Mouse (Mus musculus): ENCODE measurements at regions not wholly inside any gene's neighbourhood (a gene's known extent, or its start where the extent isn't known, plus 50 kb on each side); places are given as distances from the start of the nearest gene placed in this dataset.
A peak's percentile ranks its signal among the peaks of the same experiment; 100 is the strongest.

DNA sequence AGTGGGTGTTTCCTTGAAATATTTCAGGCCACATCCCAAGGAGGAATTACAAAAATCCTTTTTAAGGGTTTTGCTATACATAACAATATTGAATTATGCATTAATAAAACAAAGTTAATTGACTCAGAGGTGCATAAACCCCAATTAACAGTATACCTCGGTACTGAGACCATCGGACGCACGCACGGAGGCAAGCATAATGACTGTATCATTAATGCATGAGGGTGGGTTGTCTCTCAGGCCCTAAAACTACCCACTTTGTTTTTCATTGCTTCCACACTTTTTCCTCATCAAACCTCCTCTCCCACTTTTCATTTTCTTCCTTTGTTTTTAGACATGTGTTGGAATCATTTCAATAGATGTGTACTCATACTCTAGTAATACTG is 339.6 kb downstream of the Btg1 start:
- DNase-seq (ENCODE audit: low spot score) (no peak), ATAC-seq (ENCODE audit: insufficient read depth, low FRiP score, low TSS enrichment) (no peak)
- H3K9ac ChIP-seq (ENCODE audit: low read length) = no peak overlapping the region
- no peaks in the 10 kb centered on the region for H3K27me3 ChIP-seq (ENCODE audit: control insufficient read depth, insufficient read depth, low read length)
- 0 out of 2 replicates have a peak, but pooled peaks cover 3% of the 10 kb centered on the region for H3K4me1 ChIP-seq (ENCODE audit: control insufficient read depth, insufficient read depth, low read length)
- H3K27ac ChIP-seq (ENCODE audit: low read depth, low read length) = no peak overlapping the region; the same call in 1 of the 2 replicates
- no peak overlapping the region for H3K4me3 ChIP-seq (ENCODE audit: low read depth, low read length)
- WGBS = 59% methylated on average over 5 of the region's 5 CpGs
- H3K36me3 ChIP-seq (ENCODE audit: control insufficient read depth, insufficient read depth, low read length) = no peaks in the 10 kb centered on the region
- H3K9me3 ChIP-seq (ENCODE audit: control insufficient read depth, low read length) = no peaks in the 10 kb centered on the region
- no peak overlapping the region for H3K4me2 ChIP-seq (ENCODE audit: low read depth)

DNA sequence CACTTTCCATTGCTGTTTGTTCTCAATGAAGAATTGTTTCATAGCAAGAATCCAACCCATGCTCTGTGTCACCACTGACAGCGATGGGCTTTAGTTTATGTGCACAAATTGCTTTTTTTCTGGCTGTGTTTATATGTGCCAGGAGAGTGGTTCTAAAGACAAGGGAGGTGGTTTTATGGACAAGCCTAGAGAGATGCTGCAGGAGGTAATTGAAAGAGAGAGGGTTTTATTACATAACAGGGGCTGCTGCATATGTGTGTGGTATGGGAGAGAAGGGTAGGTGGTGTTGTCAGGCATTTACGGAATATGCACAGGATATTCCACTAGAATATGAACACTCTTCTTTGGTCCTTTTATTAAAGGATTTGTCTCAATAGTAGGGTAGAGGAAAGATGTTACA is 340.2 kb downstream of the Btg1 start:
- no peaks in the 10 kb centered on the region for H3K36me3 ChIP-seq (ENCODE audit: control insufficient read depth, insufficient read depth, low read length)
- no peak overlapping the region for H3K4me3 ChIP-seq (ENCODE audit: low read depth, low read length)
- H3K4me1 ChIP-seq (ENCODE audit: control insufficient read depth, insufficient read depth, low read length) = 0 out of 2 replicates have a peak, but pooled peaks cover 3% of the 10 kb centered on the region
- DNase-seq (ENCODE audit: low spot score) = no peak
- no peak overlapping the region for H3K27ac ChIP-seq (ENCODE audit: low read depth, low read length)
- no peaks in the 10 kb centered on the region for H3K27me3 ChIP-seq (ENCODE audit: control insufficient read depth, insufficient read depth, low read length)
- ATAC-seq (ENCODE audit: insufficient read depth, low FRiP score, low TSS enrichment) = no peak
- H3K4me2 ChIP-seq (ENCODE audit: low read depth) = no peak overlapping the region
- WGBS = 76% methylated on average over 2 of the region's 2 CpGs
- no peak overlapping the region for H3K9ac ChIP-seq (ENCODE audit: low read length)
- H3K9me3 ChIP-seq (ENCODE audit: control insufficient read depth, low read length) = no peaks in the 10 kb centered on the region

DNA sequence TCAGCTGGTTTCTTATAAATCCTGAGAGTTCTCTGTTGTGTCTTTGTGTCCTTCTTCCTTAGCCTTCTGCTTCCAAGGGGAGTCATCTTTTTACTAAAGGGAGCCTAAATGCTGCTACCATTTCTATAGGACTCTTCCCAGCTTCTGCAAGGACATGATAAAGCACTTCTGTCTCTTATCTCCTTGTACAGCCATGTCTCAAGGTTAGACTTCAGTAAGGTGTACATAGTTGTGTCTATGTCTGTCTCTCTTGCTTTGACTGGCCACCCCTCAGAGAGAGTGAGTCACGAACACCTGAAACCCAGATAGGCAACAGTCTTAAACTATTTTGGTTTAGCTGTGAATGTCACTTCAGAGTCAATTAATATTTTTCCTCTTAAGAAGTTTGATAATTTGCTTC is 353.0 kb downstream of the Btg1 start:
- Histone ChIP-seq H3K9ac (ENCODE audit: low read length) (no peak overlapping the region), H3K27me3 (ENCODE audit: control insufficient read depth, insufficient read depth, low read length) (no peaks in the 10 kb centered on the region), H3K9me3 (ENCODE audit: control insufficient read depth, low read length) (no peaks in the 10 kb centered on the region), H3K36me3 (ENCODE audit: control insufficient read depth, insufficient read depth, low read length) (no peaks in the 10 kb centered on the region), H3K27ac (ENCODE audit: low read depth, low read length) (no peak overlapping the region), H3K4me2 (ENCODE audit: low read depth) (no peak overlapping the region), H3K4me1 (ENCODE audit: control insufficient read depth, insufficient read depth, low read length) (no peaks in the 10 kb centered on the region), H3K4me3 (ENCODE audit: low read depth, low read length) (no peak overlapping the region)
- no peak for ATAC-seq (ENCODE audit: insufficient read depth, low FRiP score, low TSS enrichment)
- no peak for DNase-seq (ENCODE audit: low spot score)
- WGBS = 90% methylated on average over 1 of the region's 1 CpGs

DNA sequence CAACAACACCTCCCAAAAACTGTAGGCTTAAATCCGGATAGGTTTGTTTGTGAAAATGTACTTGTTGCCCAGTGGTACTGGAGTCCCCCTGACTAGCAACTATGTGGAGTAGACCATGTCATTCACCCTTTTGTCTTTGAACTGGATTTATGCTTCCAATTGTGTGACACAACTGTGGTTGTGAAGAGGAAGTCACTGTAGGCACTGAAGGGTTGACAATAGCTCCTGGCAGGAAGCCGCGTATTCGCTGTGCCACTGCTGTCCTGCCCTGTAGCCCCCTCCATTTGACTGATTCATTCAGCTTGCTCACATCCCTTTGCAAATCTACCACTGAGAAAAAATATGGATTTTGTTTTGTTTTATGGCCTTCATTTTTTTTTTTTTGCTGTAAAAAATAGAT is 353.9 kb downstream of the Btg1 start:
- Histone ChIP-seq H3K27me3 (ENCODE audit: control insufficient read depth, insufficient read depth, low read length) (no peaks in the 10 kb centered on the region), H3K9me3 (ENCODE audit: control insufficient read depth, low read length) (no peaks in the 10 kb centered on the region), H3K4me2 (ENCODE audit: low read depth) (no peak overlapping the region), H3K4me3 (ENCODE audit: low read depth, low read length) (no peak overlapping the region), H3K36me3 (ENCODE audit: control insufficient read depth, insufficient read depth, low read length) (no peaks in the 10 kb centered on the region), H3K27ac (ENCODE audit: low read depth, low read length) (no peak overlapping the region), H3K4me1 (ENCODE audit: control insufficient read depth, insufficient read depth, low read length) (no peaks in the 10 kb centered on the region), H3K9ac (ENCODE audit: low read length) (no peak overlapping the region)
- DNase-seq (ENCODE audit: low spot score) = peak; percentile 29
- peak; percentile 91 for ATAC-seq (ENCODE audit: insufficient read depth, low FRiP score, low TSS enrichment)
- WGBS = 59% methylated on average over 4 of the region's 4 CpGs

DNA sequence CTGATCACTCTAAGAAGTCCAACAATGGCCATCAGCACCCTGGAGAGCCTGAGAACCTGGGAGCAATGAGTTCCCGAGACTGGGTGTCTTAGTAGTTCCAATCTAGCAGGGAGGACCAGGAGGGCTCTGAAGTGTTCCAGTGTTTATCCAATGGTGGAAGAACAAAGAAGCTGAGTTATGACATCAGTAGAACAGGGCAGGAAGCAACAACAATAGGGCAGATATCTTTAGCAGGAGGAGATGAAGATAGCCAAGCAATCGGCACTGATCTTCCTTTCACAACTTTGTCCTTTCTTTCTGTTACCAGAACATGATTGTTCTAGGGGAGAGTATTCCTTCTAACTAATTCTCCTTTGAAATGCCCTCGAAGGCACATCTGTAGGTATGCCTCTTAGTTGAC is 355.0 kb downstream of the Btg1 start:
- 71% methylated on average over 3 of the region's 3 CpGs for WGBS

DNA sequence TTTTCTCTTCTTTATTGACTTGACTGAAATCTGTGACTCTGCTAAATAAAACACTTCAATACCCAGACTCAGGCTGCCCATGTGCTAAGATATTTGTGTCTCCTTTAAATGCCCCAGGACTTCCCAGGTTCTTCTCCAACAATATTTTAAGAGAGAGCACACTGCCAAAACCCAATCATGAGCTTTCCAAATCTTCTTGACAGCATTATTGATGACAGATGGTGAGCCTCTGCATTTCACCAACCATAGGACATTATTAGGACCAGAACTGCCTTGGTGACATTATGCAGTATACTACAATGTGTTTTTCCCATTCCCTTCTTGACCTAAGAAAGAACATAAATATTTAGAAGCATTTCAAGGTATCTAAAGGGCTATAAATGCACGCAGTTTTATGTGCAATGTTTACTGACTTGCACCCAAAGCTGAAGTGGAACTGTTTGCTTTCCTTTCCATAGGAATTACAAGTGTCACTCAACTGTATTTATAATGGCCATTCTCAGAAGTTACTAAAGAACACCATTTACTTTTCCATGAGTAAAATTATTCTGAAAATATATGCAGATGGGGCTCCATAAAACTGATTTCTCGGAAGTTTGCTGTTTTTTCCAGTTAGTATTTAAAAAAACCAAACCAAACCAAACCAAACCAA is 357.6 kb downstream of the Btg1 start:
- Histone ChIP-seq H3K36me3 (ENCODE audit: control insufficient read depth, insufficient read depth, low read length) (no peaks in the 10 kb centered on the region), H3K4me3 (ENCODE audit: low read depth, low read length) (no peak overlapping the region), H3K9me3 (ENCODE audit: control insufficient read depth, low read length) (no peaks in the 10 kb centered on the region), H3K4me1 (ENCODE audit: control insufficient read depth, insufficient read depth, low read length) (no peaks in the 10 kb centered on the region), H3K4me2 (ENCODE audit: low read depth) (no peak overlapping the region), H3K27me3 (ENCODE audit: control insufficient read depth, insufficient read depth, low read length) (no peaks in the 10 kb centered on the region), H3K27ac (ENCODE audit: low read depth, low read length) (no peak overlapping the region), H3K9ac (ENCODE audit: low read length) (no peak overlapping the region)
- no peak for DNase-seq (ENCODE audit: low spot score)
- 81% methylated on average over 2 of the region's 2 CpGs for WGBS
- no peak for ATAC-seq (ENCODE audit: insufficient read depth, low FRiP score, low TSS enrichment)

More for the DNA sequence above, 355.0 kb downstream of the Btg1 start:
- Histone ChIP-seq H3K9ac (ENCODE audit: low read length) (no peak overlapping the region), H3K27me3 (ENCODE audit: control insufficient read depth, insufficient read depth, low read length) (no peaks in the 10 kb centered on the region), H3K4me3 (ENCODE audit: low read depth, low read length) (no peak overlapping the region), H3K36me3 (ENCODE audit: control insufficient read depth, insufficient read depth, low read length) (no peaks in the 10 kb centered on the region), H3K9me3 (ENCODE audit: control insufficient read depth, low read length) (no peaks in the 10 kb centered on the region), H3K4me1 (ENCODE audit: control insufficient read depth, insufficient read depth, low read length) (no peaks in the 10 kb centered on the region), H3K27ac (ENCODE audit: low read depth, low read length) (no peak overlapping the region), H3K4me2 (ENCODE audit: low read depth) (no peak overlapping the region)
- ATAC-seq (ENCODE audit: insufficient read depth, low FRiP score, low TSS enrichment) = no peak
- DNase-seq (ENCODE audit: low spot score) = no peak

DNA sequence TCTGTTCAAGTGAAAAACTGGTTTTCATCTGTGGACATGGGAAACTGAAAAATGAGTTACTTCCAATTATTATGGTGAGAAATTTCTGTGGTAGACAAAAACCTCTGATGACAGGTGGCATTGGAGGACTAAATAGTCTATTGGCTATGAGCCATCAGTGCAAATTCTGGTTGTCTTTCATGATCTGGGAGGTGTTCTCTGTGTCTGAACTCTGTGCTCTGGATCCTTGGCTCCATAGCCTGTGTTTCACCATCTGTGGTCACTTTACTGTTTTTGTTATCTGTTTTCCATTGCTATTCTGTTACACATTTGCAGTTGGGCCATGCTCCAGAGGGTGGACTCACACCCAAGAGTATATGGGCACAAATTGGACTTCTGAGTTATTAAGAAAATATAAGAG is 359.9 kb downstream of the Btg1 start:
- no peak for ATAC-seq (ENCODE audit: insufficient read depth, low FRiP score, low TSS enrichment)

DNA sequence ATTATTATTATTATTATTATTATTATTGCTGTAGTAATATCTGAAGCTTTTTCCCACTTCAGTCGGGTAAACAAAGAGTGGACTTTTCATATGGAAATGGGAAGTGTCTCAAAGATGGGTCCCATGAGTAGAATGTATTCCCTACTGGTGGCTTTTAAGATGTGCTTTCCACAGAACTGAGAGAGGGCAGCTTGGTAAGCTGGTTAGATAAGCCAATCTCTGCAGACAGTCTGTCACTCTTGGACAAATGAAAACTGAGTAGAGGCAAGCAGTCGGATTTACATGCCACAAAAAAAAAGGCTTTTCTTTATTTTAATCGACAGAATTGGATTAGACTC is 363.7 kb downstream of the Btg1 start:
- ATAC-seq (ENCODE audit: insufficient read depth, low FRiP score, low TSS enrichment) = peak; percentile 21; the same call in 1 of the 2 replicates

More for the DNA sequence above, 359.9 kb downstream of the Btg1 start:
- no peaks in the 10 kb centered on the region for H3K36me3 ChIP-seq (ENCODE audit: control insufficient read depth, insufficient read depth, low read length)
- H3K4me3 ChIP-seq (ENCODE audit: low read depth, low read length) = no peak overlapping the region
- DNase-seq (ENCODE audit: low spot score) = no peak
- H3K4me1 ChIP-seq (ENCODE audit: control insufficient read depth, insufficient read depth, low read length) = no peaks in the 10 kb centered on the region
- no peaks in the 10 kb centered on the region for H3K9me3 ChIP-seq (ENCODE audit: control insufficient read depth, low read length)
- H3K27me3 ChIP-seq (ENCODE audit: control insufficient read depth, insufficient read depth, low read length) = no peaks in the 10 kb centered on the region
- H3K27ac ChIP-seq (ENCODE audit: low read depth, low read length) = no peak overlapping the region
- H3K4me2 ChIP-seq (ENCODE audit: low read depth) = no peak overlapping the region
- no peak overlapping the region for H3K9ac ChIP-seq (ENCODE audit: low read length)

DNA sequence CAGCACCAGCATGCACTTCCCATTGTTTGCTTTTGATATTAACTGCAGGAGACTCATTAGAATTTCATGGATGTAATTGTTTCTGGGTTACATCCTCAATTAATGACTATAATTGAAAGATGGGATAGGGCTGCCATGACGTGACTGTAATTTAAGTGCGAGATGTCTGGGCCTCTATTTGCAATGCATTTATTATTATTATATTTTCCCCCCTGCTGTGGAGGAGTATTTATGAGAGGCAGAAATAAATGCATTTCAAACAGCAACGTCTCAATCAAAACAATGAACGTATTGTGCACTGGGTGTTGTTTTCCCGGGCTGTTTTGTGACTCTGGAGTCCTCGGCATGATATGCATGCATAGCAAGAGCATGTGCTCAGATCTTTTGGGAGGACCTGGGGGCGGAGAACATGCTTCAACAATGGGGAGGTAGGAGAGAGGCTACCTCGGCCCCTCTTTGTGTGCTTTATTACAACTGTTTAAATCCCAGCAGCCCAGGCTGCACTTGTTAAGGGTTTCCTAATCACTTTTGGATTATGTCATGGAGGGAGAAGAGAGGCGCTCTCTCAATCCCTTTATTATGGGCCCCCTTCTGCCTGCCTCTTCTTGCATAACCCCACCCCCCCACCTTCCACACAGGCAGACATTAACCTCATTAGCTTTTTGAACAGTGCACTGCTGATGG is 364.2 kb downstream of the Btg1 start:
- WGBS = 57% methylated on average over 9 of the region's 9 CpGs
- Histone ChIP-seq H3K36me3 (ENCODE audit: control insufficient read depth, insufficient read depth, low read length) (no peaks in the 10 kb centered on the region), H3K9ac (ENCODE audit: low read length) (no peak overlapping the region), H3K4me3 (ENCODE audit: low read depth, low read length) (no peak overlapping the region), H3K27ac (ENCODE audit: low read depth, low read length) (0 out of 2 replicates have a peak overlapping the region, but pooled peaks have one; percentile 35), H3K9me3 (ENCODE audit: control insufficient read depth, low read length) (no peaks in the 10 kb centered on the region), H3K4me1 (ENCODE audit: control insufficient read depth, insufficient read depth, low read length) (no peaks in the 10 kb centered on the region), H3K27me3 (ENCODE audit: control insufficient read depth, insufficient read depth, low read length) (no peaks in the 10 kb centered on the region), H3K4me2 (ENCODE audit: low read depth) (no peak overlapping the region)
- DNase-seq (ENCODE audit: low spot score) = peak; percentile 45
- ATAC-seq (ENCODE audit: insufficient read depth, low FRiP score, low TSS enrichment) = peak; percentile 65; the same call in 1 of the 2 replicates

More for the DNA sequence above, 363.7 kb downstream of the Btg1 start:
- H3K9ac ChIP-seq (ENCODE audit: low read length) = no peak overlapping the region
- no peak overlapping the region for H3K27ac ChIP-seq (ENCODE audit: low read depth, low read length)
- 55% methylated on average over 3 of the region's 3 CpGs for WGBS
- no peaks in the 10 kb centered on the region for H3K9me3 ChIP-seq (ENCODE audit: control insufficient read depth, low read length)
- no peaks in the 10 kb centered on the region for H3K27me3 ChIP-seq (ENCODE audit: control insufficient read depth, insufficient read depth, low read length)
- H3K4me2 ChIP-seq (ENCODE audit: low read depth) = no peak overlapping the region
- H3K4me1 ChIP-seq (ENCODE audit: control insufficient read depth, insufficient read depth, low read length) = no peaks in the 10 kb centered on the region
- DNase-seq (ENCODE audit: low spot score) = peak; percentile 13
- no peak overlapping the region for H3K4me3 ChIP-seq (ENCODE audit: low read depth, low read length)
- H3K36me3 ChIP-seq (ENCODE audit: control insufficient read depth, insufficient read depth, low read length) = no peaks in the 10 kb centered on the region
